Comparison of ENCODE assay signal across 14 mouse cellular contexts in genomic region chr8:126257392-126257681, GRCm38 (mm10). TPM values are rescaled to one million over a fixed set of nuclear protein-coding genes. Genes with fewer than 3 reads are reported as not detected.
"Had no signal": no experiment of that assay in that cellular context is flagged by ENCODE, and none has a peak within 500 bp of the region (broad histone marks: within the 10 kb centered on the region; RNA-seq: fewer than 3 reads in every experiment).

No protein-coding gene starts in this region.

- H3K4me3 ChIP-seq: limb, embryonic 12.5 days; liver, embryonic 13.5 days; lung, embryonic 15.5 days; megakaryocyte, embryonic 14.5 days had no signal

- H3K36me3 ChIP-seq: limb, embryonic 12.5 days; liver, embryonic 13.5 days; lung, embryonic 15.5 days had no signal

- H3K9me3 ChIP-seq: limb, embryonic 12.5 days; liver, embryonic 13.5 days; lung, embryonic 15.5 days; megakaryocyte, embryonic 14.5 days had no signal

- H3K27ac ChIP-seq: limb, embryonic 12.5 days; liver, embryonic 13.5 days; lung, embryonic 15.5 days; macrophage had no signal

- H3K4me2 ChIP-seq: liver, embryonic 13.5 days; lung, embryonic 15.5 days; midbrain, embryonic 11.5 days had no signal

- DNase-seq: kidney, adult 2 months; kidney, postnatal 25 days; liver; liver, embryonic 13.5 days; liver, postnatal 0 days; lung, postnatal 14 days; spleen, adult 18-20 months; thymus, adult 18-20 months; thymus, postnatal 14 days had no signal

- H3K4me1 ChIP-seq: liver, embryonic 13.5 days had no signal

- H3K9ac ChIP-seq: limb, embryonic 12.5 days; liver, embryonic 13.5 days; liver, postnatal 0 days; lung, embryonic 15.5 days had no signal

RNA-seq across cellular contexts. Expression of gene Slc35f3, which starts 41.0 kb away (rescaled TPM):
- polyA plus RNA-seq: liver, embryonic 13.5 days; liver, postnatal 0 days; macrophage; midbrain, embryonic 11.5 days had no signal
